Mouse (Mus musculus): ENCODE results near the gene Slc6a11.

DNA sequence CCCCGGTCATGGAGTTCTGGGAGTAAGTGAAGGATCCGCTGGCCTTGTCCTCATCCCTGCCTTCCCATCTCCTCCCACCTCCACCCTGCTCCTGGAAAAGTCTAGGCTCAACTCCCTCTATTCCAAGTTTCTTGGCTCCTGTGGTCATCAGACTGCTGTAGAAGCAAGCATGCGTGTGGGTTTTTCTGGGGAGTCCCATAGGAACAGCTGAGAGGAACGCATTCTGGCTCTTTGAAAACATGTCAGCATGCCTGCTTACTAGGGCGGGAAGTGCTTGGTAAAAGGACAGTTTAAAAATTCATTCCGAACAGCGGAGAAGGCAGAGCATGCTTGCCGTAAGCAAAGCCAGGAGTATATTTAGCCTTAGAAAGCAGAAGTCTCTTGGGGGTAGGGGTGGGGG is 7.9 kb downstream of the Slc6a11 start:
- TF ChIP-seq POLR2A (IDR thresholded peaks at IDR 0.05; ENCODE audit: low read depth, low read length) (no peak), CTCF (IDR thresholded peaks at IDR 0.05; ENCODE audit: borderline replicate concordance, insufficient read depth, low read length) (no peak)

Data from embryonic fibroblast, embryonic 13.5 days (primary cell).